Mouse (Mus musculus) bone marrow macrophage, adult 2 months (primary cell): ENCODE results near the gene Nup210.

Source experiments
- CTCF ChIP-seq: IDR thresholded peaks from 2 replicates; pipeline ENCODE4 v1.5.1; 2012; ENCODE audit warnings: low read depth, mild to moderate bottlenecking, low read length, moderate library complexity
- POLR2A ChIP-seq: IDR thresholded peaks from 2 replicates; pipeline ENCODE4 v1.6.1; 2012; ENCODE audit warnings: mild to moderate bottlenecking, low read depth, low read length, borderline replicate concordance

GRCm38 (mm10) chr6:91004157-91004556 lies 112.5 kb downstream of the Nup210 start:
- TF ChIP-seq POLR2A: no peak
- no peak for TF ChIP-seq CTCF
